Mouse (Mus musculus) retina, adult 2 months (tissue): ENCODE results near the gene Irgm1.
"Not testable (repeated sequence)": the region's sequence is repeated elsewhere in the genome, so short reads cannot be mapped to it uniquely, and the experiment has no call there.

Experiments used
- DNase-seq: peaks from one replicate; pipeline ENCODE4 v3.0.0-alpha.2; 2012; ENCODE audit warnings: low read depth, low spot score

Irgm1 gene

DNA sequence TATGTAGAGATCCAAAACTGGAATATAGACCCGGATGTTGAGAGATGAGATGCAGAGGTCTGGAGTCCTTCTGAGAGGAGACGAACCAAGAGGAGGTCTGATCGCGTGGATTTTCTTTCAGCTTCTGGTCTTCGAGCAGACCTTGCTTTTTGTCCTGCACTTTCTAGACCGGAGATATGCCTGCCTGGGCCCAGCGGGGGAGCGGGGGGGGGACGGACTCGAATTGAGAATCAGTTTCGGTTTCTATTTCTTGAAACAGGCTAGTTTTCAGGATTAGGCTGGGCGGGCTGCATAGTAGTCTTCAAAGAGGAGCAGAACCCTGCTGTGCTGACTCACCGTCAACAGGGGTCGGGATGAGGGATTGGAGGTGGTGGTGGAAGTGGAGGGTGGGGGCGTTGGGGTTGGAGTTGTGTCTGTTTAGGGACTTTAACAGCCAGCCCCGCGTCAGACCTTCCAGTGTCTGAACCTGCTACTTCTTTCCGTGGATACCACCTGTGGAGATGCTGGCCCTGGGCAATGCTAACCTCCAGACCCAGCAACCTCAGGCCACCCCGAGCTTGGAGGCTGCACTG lies at the start of gene Irgm1:
Irgm1 (minus strand) TSS at position 483 of the 572 bp plus-strand sequence.
- no peak for DNase-seq

DNA sequence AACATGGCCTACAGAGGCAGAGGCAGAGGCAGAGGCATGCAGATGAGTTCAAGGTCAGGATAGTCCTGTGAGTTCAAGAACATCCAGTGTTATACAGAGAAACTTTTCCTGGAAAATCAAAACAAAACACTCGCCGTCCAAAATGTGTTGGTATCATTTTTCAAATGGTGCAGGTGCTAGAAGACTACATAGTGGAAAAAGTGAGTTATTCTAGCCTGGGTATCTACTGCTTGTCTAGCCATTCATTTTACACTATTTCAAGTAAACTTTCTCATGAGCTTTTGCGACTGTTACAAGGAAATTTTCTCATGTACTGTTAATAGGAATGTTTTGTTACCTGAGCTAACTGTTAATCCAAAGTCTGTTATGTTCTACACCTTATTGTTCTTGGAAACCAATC lies 46.9 kb upstream of the Irgm1 start:
- DNase-seq, result no peak

DNA sequence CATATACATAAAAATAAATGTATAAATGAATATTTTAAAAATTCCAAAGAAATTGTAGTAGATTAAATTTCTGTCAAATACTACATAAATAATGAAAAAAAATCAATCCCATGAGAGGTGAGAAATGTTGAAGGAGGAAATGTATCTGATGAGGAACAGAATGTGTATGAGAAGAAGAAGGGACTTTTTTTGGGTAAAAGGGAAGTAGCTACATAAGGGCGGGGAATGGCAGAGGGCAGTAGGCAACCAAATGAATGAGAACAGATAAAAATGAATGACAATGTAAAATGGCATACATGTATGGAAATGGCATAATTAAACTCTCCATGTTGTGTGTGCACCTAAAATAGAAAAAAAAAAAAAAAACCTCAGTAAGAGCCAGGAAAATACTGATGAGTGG lies 42.1 kb upstream of the Irgm1 start:
- no peak for DNase-seq

DNA sequence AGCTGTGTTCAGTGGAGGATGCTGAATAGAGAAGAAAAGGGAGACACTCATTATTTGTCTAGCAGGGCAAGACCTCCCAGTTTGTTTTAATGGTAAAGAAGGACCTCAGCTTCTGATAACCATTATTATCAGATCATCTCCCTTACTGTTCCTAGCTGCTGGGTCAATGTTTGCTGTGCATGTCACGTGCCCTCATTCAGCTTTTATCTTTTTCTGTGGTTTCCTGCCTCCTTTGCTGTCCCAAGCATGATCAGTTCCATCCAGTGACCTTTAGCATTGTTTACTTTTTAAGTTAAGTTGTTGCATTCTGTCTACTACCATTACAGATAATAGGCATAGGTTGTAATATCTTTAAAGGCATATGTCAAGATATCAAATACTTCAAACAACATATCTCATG lies 37.0 kb upstream of the Irgm1 start:
- no peak for DNase-seq

DNA sequence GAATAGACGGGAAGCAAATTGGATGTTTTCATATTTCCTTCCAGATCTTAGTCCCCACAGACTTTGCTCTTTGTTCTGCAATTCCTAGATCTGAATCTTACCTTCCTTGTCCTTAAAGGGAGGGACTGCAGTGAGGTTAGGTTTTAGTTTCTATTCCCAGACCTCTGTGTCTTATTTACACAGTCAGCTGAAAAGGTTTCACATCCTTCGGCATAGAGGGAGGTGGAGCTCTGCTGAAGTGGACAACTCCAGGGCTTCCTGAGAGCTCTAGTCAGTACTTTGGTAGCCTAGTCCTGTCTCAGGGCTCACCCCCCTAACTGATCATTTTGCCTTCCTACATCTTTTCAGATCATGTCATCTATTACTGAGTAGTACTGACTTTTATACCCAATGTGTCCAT lies 30.5 kb upstream of the Irgm1 start, which contains the start of gene Gm5431:
Gm5431 (minus strand) TSS at position 194 of the 400 bp plus-strand sequence.
- DNase-seq, result no peak

DNA sequence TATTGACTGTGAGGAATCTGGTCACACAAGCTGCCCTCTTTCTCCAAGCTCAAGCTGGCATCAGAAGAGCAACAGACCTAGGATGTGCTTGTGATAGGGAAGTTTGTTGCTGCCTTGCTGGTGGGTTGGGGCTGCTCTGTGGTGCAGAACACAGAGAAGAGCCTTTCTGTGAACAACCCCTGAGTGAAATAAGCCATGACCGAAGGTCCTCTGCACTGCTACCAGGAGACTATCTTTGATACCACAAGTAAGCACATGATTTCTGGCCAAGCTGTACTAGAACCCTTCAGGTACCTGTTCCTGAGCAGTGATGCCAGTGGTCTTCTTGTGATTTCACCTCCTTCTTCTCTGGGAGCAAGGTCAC lies 30.1 kb upstream of the Irgm1 start:
- DNase-seq, result not testable (repeated sequence)

DNA sequence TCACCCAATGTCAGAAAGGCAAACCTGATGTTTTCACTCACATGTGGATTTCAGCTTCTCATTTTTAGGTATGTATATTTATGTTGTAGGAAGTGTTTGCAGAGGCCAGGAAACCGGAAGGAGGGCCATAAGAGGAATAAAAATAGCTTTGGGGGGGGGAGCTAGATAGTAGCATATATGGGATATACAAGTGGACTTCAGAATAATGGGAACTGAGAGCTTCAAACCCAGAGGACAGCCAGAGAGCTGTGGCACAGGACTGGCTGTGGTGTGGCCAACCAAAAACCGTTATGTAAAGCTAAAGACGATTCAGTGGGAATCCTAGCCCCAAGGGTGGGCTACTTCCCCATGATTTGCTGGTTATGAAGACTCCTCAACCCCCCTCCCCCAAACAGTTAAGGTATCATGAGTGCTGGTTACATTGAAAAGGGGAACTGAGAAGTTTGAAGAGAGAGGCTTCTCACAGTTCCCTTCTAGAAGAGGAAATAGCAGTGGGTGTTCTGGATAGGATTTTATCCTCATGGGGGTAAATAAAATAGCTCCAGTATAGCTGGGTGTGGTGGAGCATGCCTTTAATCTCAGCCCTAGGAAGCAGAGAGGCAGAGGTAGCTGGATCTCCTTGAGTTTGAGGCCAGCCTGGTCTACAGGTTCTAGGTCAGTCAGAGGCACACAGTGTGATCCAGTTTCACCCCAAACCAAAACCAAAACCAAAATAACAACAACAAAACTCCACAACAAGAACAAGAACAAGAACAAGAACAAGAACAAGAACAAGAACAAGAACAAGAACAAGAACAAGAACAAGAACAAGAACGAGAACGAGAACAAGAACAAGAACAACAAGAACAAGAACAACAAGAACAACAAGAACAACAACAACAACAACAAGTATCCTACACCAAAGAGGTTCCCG lies 29.4 kb upstream of the Irgm1 start:
- DNase-seq, result not testable (repeated sequence)

DNA sequence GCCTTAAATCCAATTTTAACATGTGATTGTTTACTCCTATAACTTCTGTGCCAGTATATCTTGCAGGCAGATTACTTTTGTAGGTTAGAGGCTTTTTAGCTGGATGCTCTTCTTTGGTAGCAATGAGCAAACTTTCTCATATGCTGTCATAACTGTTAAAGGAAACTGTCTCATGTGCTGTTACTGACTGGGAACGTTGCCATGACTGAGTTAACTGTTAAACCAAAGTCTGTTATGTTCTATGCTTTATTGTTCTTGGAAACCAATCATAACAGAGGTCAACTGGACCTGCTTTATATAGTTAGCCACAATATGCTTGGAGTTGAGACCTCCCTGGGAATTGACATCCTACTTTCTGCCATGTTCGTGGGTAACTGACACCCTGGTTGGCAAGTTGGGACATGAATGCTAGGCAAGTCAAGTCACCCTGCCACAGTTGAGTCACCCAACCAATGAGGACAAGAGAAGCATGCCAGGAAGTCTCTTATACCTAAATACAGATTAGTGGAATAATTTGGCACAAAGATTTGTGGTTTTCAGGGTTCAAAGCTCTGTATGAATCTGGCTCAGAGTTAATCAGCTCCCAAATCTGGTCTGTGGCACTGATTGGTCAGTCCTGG lies 27.4 kb upstream of the Irgm1 start:
- DNase-seq, result no peak

DNA sequence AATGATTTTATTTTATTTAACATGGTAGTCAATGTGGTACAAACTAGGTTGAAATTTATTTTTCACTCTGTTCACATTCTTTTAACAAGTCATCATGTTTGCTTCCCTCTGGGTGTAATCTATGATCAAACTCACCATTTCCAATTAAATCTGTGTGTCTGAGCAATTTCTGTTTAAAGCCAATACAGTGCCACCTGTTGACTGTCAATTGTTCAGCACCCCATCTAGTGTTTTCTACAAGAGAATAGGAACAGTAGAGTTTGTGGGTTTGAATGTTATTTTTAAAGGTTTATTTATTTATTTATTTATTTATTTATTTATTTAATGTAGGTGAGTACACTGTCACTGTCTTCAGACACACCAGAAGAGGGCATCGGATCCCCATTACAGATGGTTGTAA lies 5.2 kb upstream of the Irgm1 start:
- DNase-seq, result no peak

DNA sequence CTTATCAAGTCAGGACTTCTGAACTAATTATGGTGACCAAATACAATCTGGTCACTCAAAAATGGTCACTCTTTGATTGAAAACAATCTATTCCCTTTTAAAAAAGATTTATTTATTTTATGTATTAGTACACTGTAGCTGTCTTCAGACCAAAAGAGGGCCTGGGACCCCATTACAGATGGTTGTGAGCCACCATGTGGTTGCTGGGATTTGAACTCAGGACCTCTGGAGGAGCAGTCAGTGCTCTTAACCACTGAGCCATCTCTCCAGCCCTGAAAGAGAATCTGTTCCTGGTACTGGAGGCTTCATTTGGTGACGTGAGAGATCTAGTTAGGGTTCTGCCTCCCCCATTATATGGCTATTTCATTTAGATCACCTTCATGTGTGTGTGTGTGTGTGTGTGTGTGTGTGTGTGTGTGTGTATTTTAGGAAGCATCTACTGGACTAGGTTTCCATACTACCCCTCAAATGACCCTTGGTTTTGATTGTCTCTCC lies 3.9 kb upstream of the Irgm1 start:
- not testable (repeated sequence) for DNase-seq

DNA sequence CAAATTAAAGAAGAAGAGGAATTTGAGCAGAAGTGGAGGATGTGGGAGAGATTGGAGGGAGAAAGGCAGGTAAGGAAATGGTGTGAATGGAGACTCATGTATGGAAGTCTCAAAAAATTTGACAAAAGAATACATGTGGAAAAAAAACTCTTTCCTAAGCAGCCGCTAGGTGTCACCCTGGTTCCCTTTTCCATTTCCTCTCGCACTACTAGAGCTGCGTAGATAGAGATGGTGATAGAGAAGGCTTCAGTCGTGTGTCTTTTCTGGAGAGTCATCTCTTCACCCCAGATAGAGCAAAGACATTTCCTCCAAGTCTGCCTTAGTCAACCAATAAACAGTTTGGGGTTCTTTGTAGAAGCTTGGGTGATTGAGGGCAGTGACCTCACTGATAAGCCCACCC lies 3.0 kb upstream of the Irgm1 start:
- DNase-seq, result no peak

DNA sequence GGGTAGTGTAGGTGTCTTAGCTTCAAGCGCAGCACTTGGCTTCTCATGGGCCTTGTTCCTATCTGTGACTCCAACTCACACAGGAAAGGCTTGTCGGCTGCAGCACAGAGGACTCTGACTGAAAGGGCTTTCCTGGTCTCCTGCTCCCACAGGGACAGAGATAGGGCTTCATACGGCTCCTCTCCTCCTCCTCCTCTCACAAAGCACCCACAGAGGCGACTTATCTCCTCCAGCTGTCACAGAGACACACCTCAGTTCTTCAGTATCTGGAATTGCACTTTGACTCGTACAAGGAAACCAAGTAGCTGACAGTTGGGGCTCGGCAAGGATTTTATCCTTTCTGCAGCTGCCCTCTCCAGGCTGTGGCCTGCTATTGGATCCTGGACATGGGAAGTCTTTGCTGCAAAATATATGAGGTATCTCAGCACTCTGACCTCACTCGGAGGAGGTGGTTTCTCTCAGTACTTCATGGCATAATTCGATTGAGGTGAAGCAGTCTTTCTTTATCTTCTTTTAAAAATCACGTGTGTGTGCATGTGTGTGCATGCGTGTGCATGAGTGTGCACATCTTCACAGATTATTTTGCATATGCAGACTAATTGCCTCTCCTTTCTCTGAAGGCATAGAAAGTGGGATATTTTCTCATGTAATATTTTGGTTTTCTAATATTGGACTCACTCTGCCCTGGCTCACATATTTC lies 2.3 kb upstream of the Irgm1 start:
- DNase-seq, result no peak

DNA sequence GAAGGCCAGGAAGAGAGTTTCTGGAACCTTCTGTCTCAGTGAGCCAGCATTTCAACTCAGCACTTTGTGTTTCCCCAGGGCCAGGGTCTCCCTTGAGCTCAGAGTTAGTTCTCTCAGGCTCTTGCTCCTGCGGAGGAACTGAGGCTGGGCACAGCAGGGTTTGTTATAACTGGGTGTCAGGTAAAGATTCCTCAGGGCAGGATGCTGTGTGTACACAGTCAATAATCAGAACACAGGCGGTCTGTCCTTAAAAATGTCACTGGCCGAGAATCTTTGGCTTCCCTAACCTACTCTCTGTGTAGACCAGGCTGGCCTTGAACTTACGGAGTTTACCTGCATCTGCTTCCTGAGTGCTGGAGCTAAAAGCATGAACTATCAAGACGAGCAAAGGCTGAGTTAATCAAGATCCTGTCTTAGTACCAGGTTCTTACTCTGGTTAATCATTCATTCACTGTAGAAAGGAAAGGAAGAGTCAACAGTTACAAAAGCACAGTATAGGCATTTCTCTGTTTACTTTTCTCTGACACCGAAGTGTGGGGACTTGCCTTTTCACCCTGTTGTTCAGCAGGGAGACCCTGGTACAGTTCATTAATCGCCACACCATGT lies 1.3 kb upstream of the Irgm1 start:
- DNase-seq, result no peak

DNA sequence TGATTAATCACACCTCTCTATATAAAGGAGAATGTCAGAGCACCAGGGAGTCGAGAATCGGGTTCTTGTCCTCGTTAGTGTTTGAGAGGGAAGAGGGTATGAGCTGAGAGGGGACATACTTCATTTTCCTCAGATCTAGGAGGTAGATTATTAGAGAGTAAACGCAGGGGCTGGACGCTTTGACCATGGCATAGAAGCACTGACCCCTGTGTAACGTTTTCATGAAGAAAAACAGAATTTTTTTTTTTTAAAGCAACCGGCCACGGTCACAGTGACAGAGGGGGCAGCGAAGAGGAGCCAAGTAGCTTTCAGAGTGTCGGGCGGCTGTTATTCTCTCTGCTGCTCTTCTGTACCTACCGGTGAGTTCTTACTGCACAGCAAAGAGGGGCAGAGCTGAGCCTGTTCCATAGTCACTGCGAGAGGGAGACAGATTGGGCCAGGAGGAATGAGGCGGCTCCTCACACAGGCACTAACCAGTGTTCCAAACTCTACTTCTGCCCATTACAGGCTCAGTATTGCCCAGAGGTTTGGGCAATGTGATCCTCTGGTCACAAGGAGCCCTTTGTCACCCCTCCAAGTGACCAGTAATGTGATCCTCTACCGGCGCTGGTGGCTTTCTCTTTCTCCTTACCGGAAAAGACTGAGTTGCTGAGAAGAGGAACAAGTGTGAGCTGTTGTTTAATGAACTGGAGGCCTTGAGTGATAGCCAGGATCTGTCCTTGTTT lies 496 bp upstream of the Irgm1 start:
- no peak for DNase-seq

DNA sequence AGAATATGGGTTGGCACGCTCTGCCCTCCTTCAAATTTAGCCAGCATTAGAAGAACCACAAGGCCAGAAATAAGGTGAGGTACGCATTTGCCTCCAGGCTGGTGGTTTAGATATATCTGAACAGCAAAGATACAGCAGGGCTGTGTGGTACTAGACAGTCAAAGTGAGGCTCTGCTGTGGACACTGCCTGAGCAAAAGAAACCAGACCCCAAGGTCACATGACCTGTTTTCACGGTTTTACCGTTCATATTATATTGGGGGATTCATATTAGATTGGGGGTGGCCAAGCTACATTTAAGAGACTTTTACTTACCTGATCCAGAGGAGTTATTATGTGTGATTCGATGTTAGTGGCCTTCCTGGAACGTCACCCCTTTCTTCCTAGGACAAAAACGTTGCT lies 702 bp downstream of the Irgm1 start:
- DNase-seq, result no peak

DNA sequence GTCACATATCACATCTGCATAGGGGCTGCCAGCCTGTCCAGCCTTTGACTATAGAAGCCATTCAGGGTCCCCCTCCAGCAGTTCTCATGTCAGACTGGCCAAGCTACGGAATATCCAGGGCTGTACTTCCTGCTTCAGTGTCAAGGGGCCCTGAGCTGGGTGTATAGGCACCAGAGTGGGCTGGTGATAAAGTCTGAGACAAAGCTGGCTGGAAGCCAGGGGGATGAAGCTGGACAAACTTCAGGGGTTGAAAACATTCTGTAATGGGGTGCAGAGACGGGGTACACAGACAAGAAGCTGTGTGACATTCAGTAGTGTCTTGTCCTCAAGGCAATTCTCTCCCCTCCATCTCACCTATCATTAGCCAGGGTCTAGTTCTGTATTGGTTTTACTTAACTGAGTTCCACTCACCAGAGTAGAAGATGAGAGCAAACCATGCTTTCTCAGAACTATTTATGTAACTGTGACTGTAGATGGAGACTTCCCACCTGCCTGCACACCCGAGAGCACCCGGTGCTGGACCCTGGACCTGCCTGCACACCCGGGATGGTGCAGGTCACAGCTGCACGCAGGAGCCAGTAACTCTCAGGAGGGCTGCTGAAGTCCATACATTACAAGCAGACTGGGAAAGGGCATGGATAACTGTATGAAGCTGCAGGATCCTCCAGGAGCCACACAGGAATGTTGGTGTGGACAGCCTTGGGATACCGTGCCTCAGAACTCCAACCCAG lies 1.9 kb downstream of the Irgm1 start:
- DNase-seq, result no peak

DNA sequence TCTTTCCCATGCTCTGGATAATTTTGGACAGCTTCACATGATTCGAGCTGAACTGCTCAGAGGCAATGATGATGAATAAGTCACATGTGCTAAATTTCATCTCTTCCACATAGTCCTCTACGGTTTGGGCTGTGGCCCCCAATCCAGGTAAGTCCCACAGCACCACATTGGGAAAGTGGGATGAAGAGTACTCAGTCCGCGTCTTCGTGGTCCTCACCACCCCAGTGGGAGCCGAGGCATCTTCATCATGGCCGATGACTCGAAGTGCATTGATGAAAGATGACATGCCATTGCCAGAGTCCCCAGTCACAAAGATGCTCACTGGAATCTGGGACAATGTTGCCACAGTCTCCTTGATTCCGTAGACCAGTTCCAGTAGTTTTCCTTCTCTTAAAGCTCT lies 5.0 kb downstream of the Irgm1 start:
- no peak for DNase-seq

DNA sequence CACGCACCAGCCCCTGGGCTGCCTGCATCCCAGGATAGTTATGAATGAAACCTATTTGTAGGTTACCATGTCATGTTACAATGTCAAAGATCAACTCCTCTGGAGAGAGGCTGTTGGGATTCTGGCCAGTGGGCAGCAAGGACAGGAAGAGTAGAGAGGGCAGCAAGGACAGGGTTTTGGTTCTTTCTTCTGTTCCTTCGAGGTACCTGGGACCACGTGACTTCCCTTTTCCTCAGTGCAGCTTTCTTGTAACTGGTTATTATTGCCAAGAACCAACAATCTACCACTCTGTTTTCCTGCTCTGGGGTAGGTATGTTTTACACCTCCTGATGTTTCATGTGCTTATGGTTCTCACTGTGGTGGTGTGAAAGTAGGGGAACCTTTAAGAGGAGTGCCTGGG lies 7.7 kb downstream of the Irgm1 start:
- no peak for DNase-seq

DNA sequence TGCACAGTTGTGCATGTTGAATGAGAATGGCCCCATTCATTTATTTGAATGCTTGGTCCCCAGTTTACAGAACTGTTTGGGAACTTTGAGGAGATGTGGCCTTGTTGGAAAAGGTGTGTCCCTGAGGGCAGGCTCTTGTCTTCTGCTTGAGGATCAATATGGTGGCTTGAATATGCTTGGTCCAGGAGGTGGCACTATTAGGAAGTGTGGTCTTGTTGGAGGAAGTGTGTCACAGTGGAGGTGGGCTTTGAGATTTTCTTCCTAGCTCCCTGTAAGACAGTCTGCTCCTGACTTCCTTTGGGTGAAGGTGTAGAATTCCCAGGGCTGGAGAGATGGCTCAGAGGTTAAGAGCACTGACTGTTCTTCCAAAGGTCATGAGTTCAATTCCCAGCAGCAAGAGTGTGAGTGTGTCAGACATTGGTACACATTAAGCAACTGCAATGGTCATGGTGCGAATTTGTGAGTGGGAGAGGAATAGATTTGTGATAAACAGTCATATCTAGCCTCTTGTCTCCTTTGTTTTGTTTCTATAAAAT lies 8.6 kb downstream of the Irgm1 start:
- DNase-seq, result no peak

DNA sequence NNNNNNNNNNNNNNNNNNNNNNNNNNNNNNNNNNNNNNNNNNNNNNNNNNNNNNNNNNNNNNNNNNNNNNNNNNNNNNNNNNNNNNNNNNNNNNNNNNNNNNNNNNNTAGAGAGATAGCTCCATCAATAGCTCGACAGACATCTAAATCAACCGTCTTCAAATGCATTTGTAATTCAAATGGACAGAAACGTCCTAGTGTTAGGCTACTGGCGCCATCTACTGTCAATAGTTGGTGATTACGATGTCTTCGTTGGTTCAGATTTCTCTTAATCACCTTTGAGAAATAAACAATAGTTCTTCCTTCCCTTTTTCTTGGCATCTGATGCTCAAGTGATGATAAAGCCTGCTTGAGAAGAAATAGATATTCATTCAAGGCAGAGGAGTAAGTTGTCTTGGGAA lies 12.5 kb downstream of the Irgm1 start:
- DNase-seq, result no peak
